Mouse (Mus musculus) MEL (cell line): ENCODE results near the gene Nrxn2. TPM values are rescaled to one million over a fixed set of nuclear protein-coding genes. Genes with fewer than 3 reads are reported as not detected.

Experiments used
- DNase-seq: peaks from one replicate; pipeline ENCODE4 v3.0.0; 2011; ENCODE audit warnings: low read depth, low spot score
- H3K27ac ChIP-seq: 2 replicates; pipeline ENCODE4 v1.5.1; 2012; ENCODE audit warnings: low read depth, mild to moderate bottlenecking, control low read depth, low read length, moderate library complexity; ENCODE audit not compliant: control insufficient read depth
- H3K27me3 ChIP-seq, 2 experiments: fragments of 150-350 bp in 1 of 2; sonication (generic) in 1 of 2; 2 replicates each; pipeline ENCODE4 v1.6.1; 2012; ENCODE audit warnings: low read length in 2 of 2, mild to moderate bottlenecking in 2 of 2, improper control_type of control experiment in 1 of 2, moderate library complexity in 1 of 2; ENCODE audit not compliant: insufficient read depth in 2 of 2, control insufficient read depth in 1 of 2
- H3K36me3 ChIP-seq, 2 experiments: 2 replicates each; pipeline ENCODE4 v1.6.1; 2012 to 2014; ENCODE audit warnings: low read length in 2 of 2, improper control_type of control experiment in 1 of 2, inconsistent platforms in 1 of 2, mild to moderate bottlenecking in 1 of 2; ENCODE audit not compliant: insufficient read depth in 2 of 2, control insufficient read depth in 1 of 2
- H3K4me1 ChIP-seq, 2 experiments: fragments of 150-350 bp in 1 of 2; sonication (generic) in 1 of 2; 2 replicates each; pipeline ENCODE4 v1.6.1; 2012; ENCODE audit warnings: low read length in 2 of 2, improper control_type of control experiment in 1 of 2, mild to moderate bottlenecking in 1 of 2; ENCODE audit not compliant: insufficient read depth in 2 of 2, control insufficient read depth in 1 of 2
- H3K4me3 ChIP-seq, 2 experiments: fragments of 150-350 bp in 1 of 2; sonication (generic) in 1 of 2; 2 replicates each; pipeline ENCODE4 v1.5.1; 2012; ENCODE audit warnings: low read depth in 2 of 2, low read length in 2 of 2, mild to moderate bottlenecking in 2 of 2, moderate library complexity in 2 of 2, control low read depth in 1 of 2, improper control_type of control experiment in 1 of 2; ENCODE audit not compliant: control insufficient read depth in 1 of 2, insufficient read depth in 1 of 2
- H3K79me2 ChIP-seq: 2 replicates; pipeline ENCODE4 v1.6.1; 2012; ENCODE audit warnings: mild to moderate bottlenecking, low read length, moderate library complexity; ENCODE audit not compliant: control insufficient read depth, poor library complexity, insufficient read depth
- H3K9ac ChIP-seq: 2 replicates; pipeline ENCODE4 v1.6.1; 2012; ENCODE audit warnings: low read depth, mild to moderate bottlenecking, control low read depth, low read length, moderate library complexity; ENCODE audit not compliant: control insufficient read depth, poor library complexity, severe bottlenecking
- H3K9me3 ChIP-seq: fragments of 150-350 bp; sonication (generic); replicated peaks from 2 replicates; pipeline ENCODE4 v1.6.1; 2012; ENCODE audit warnings: mild to moderate bottlenecking, low read length, improper control_type of control experiment, moderate library complexity; ENCODE audit not compliant: insufficient read depth
- CHD1 ChIP-seq: IDR thresholded peaks from 2 replicates; pipeline ENCODE4 v1.6.1; 2012; ENCODE audit warnings: low read depth, mild to moderate bottlenecking, inconsistent platforms, low read length, improper control_type of control experiment
- ETS1 ChIP-seq: IDR thresholded peaks from 2 replicates; pipeline ENCODE4 v1.6.1; 2012; ENCODE audit warnings: low read depth, mild to moderate bottlenecking, inconsistent platforms, low read length, improper control_type of control experiment, moderate library complexity
- MAX ChIP-seq: IDR thresholded peaks from 2 replicates; pipeline ENCODE4 v1.6.1; 2011; ENCODE audit warnings: low read length, improper control_type of control experiment
- MEF2A ChIP-seq: IDR thresholded peaks from 2 replicates; pipeline ENCODE4 v1.6.1; 2014; ENCODE audit warnings: low read depth, mild to moderate bottlenecking, inconsistent platforms, low read length, improper control_type of control experiment; ENCODE audit not compliant: poor library complexity, insufficient replicate concordance, severe bottlenecking; ENCODE audit errors: extremely low read depth
- NELFE ChIP-seq: IDR thresholded peaks from 2 replicates; pipeline ENCODE4 v1.6.1; 2011; ENCODE audit warnings: low read depth, low read length, improper control_type of control experiment
- NRF1 ChIP-seq: IDR thresholded peaks from 2 replicates; pipeline ENCODE4 v1.6.1; 2014; ENCODE audit warnings: low read depth, mild to moderate bottlenecking, inconsistent platforms, low read length, improper control_type of control experiment, moderate library complexity; ENCODE audit not compliant: poor library complexity, insufficient read depth, severe bottlenecking
- POLR2AphosphoS5 ChIP-seq: IDR thresholded peaks from 2 replicates; pipeline ENCODE4 v1.6.1; 2012; ENCODE audit warnings: low read depth, borderline replicate concordance, mild to moderate bottlenecking, inconsistent platforms, low read length, moderate library complexity, mixed read lengths
- RCOR1 ChIP-seq: IDR thresholded peaks from 2 replicates; pipeline ENCODE4 v1.6.1; 2012; ENCODE audit warnings: low read depth, mild to moderate bottlenecking, inconsistent platforms, low read length, improper control_type of control experiment
- SIN3A ChIP-seq: IDR thresholded peaks from 2 replicates; pipeline ENCODE4 v1.6.1; 2012; ENCODE audit warnings: low read length, improper control_type of control experiment, inconsistent platforms
- UBTF ChIP-seq: IDR thresholded peaks from 2 replicates; pipeline ENCODE4 v1.6.1; 2012; ENCODE audit warnings: low read depth, mild to moderate bottlenecking, inconsistent platforms, low read length, improper control_type of control experiment, moderate library complexity, borderline replicate concordance; ENCODE audit not compliant: insufficient read depth
- USF2 ChIP-seq, 2 experiments: IDR thresholded peaks; 2 replicates each; pipeline ENCODE4 v1.6.1; 2011 to 2012; ENCODE audit warnings: improper control_type of control experiment in 2 of 2, low read length in 2 of 2, borderline replicate concordance in 1 of 2, inconsistent platforms in 1 of 2, low read depth in 1 of 2, mild to moderate bottlenecking in 1 of 2; ENCODE audit not compliant: insufficient read depth in 1 of 2
- ZC3H11A ChIP-seq: IDR thresholded peaks from 2 replicates; pipeline ENCODE4 v1.6.1; 2012; ENCODE audit warnings: low read depth, mild to moderate bottlenecking, inconsistent platforms, low read length, improper control_type of control experiment
- polyA plus RNA-seq, 2 experiments: library from polyadenylated mRNA; stranded (reverse) in 1 of 2; unstranded in 1 of 2; fragments of >175 nt in 1 of 2; fragments of >200 nt in 1 of 2; gene quantifications; 2 replicates each; pipeline versions ENCODE4 v1.2.1 to v1.2.4; 2012; ENCODE audit warnings: low replicate concordance in 2 of 2, low read depth in 1 of 2; ENCODE audit not compliant: insufficient read length in 2 of 2, insufficient read depth in 1 of 2, missing spikeins in 1 of 2
- total RNA-seq: library from RNA; depleted of rRNA; stranded (reverse); fragments of 300-350 nt; gene quantifications from 2 replicates; pipeline ENCODE4 v1.2.3, GENCODE M21; 2012

Nrxn2 gene
- total and polyA plus RNA-seq, 3 experiments, result 0.39 to 0.42 TPM; not detected in 1

- no peaks in the 10 kb centered on the region for H3K36me3 ChIP-seq
- no peak overlapping the region for H3K27ac ChIP-seq
- H3K9me3 ChIP-seq, result no peaks in the 10 kb centered on the region
- DNase-seq, result no peak
- no peaks in the 10 kb centered on the region for H3K4me1 ChIP-seq
- no peak for TF ChIP-seq NELFE
- no peak for TF ChIP-seq ZC3H11A
- H3K27me3 ChIP-seq, result no peaks in the 10 kb centered on the region
- H3K9ac ChIP-seq, result no peak overlapping the region
- H3K4me3 ChIP-seq, result no peak overlapping the region
- no peaks in the 10 kb centered on the region for H3K79me2 ChIP-seq
These were observed 141.0 kb downstream of the Nrxn2 start for GRCm38 (mm10) chr19:6559576-6559975.

- TF ChIP-seq UBTF (no peak), SIN3A (no peak), ETS1 (no peak), NRF1 (no peak), RCOR1 (no peak)
- Histone ChIP-seq H3K9me3 (no peaks in the 10 kb centered on the region), H3K27me3 (no peaks in the 10 kb centered on the region), H3K27ac (no peak overlapping the region), H3K9ac (no peak overlapping the region), H3K79me2 (no peaks in the 10 kb centered on the region), H3K4me1 (no peaks in the 10 kb centered on the region), H3K4me3 (no peak overlapping the region), H3K36me3 (no peaks in the 10 kb centered on the region)
- no peak for DNase-seq
These were observed 141.8 kb downstream of the Nrxn2 start for GRCm38 (mm10) chr19:6560246-6560815.

DNA sequence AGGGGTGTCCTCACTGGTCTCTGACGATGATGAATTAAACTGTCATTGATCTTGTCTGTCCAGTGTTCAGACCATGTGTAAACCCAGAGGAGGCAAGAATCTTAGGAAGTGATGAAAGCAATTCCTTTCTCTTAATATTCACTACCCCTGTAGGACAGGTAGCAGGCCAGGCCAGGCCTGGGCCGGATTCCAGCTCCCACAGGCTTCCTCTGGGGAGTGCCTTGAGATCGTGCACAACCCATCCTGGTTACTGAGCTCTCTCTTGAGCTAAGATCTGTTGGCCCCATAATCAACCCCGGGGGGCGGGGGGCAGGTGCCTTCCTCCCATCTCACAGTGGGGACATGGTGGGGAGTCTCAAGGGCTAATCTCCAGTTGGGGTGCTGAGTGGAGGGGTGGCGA, 146.6 kb downstream of the Nrxn2 start:
- H3K9ac ChIP-seq, result no peak overlapping the region
- no peaks in the 10 kb centered on the region for H3K4me1 ChIP-seq
- no peaks in the 10 kb centered on the region for H3K9me3 ChIP-seq
- TF ChIP-seq POLR2AphosphoS5, result no peak
- TF ChIP-seq ETS1, result no peak
- TF ChIP-seq MEF2A, result no peak
- no peak for TF ChIP-seq MAX
- no peak for TF ChIP-seq USF2 (IDR thresholded peaks at IDR 0.05; ENCODE audit: borderline replicate concordance in 1 of 2, insufficient read depth in 1 of 2, low read depth in 1 of 2, low read length in 2 of 2)
- no peak for TF ChIP-seq CHD1
- no peak for DNase-seq
- H3K27ac ChIP-seq, result no peak overlapping the region
- H3K27me3 ChIP-seq, result no peaks in the 10 kb centered on the region
- no peaks in the 10 kb centered on the region for H3K36me3 ChIP-seq
- no peak overlapping the region for H3K4me3 ChIP-seq
- H3K79me2 ChIP-seq, result no peaks in the 10 kb centered on the region
